Mouse (Mus musculus) adrenal gland, adult 8-10 months (tissue): ENCODE measurements around the gene Plekha5. TPM values are rescaled to one million over a fixed set of nuclear protein-coding genes. Genes with fewer than 3 reads are reported as not detected.
"Not testable (repeated sequence)": the region's sequence is repeated elsewhere in the genome, so short reads cannot be mapped to it uniquely, and the experiment has no call there.

Experiments used
- DNase-seq: peaks from one replicate; pipeline ENCODE4 v3.0.0; 2022
- total RNA-seq, 4 experiments: library from RNA; stranded (reverse); gene quantifications; 2 replicates each; pipeline ENCODE4 v1.2.4; 2022

Plekha5 gene
- total RNA-seq, 4 experiments from 2014 or later, result 31.4 to 39.2 (median 34.6) TPM

GRCm38 (mm10) chr6:140578985-140579384 lies 155.1 kb downstream of the Plekha5 start:
- DNase-seq, result not testable (repeated sequence)

GRCm38 (mm10) chr6:140580170-140580569 lies 156.3 kb downstream of the Plekha5 start:
- no peak for DNase-seq

DNA sequence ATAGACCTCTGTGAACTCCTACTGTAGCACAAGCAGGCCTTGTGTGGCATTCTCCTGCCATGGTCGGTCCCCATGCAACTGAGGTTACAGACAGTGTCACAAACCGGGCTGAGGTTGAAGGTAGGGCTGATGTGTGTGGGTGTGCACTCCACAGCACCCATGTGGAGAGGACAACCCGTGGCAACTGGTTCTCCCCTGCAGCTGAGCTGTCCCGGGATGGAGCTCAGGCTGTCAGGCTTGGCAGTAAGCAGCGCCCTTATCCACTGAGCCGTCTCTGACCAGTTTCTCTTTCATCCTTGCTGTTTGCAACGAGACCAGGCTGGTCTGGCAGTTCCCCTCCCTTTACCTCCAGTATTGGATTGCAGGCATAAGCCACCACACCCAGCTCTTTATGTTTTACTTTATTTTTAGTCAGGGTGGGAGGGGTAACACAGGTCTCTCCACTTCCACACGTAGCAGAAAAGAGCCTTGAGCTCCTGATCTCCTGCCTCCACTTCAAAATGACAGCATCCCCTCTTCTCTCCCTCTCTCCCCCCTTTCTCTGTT lies 162.9 kb downstream of the Plekha5 start:
- no peak for DNase-seq

- peak; percentile 35 for DNase-seq
These were observed 167.5 kb downstream of the Plekha5 start for GRCm38 (mm10) chr6:140591331-140591730.

GRCm38 (mm10) chr6:140592713-140593112 lies 168.9 kb downstream of the Plekha5 start:
- DNase-seq, result no peak

- DNase-seq, result peak; percentile 67
These were observed 169.7 kb downstream of the Plekha5 start for GRCm38 (mm10) chr6:140593420-140594170.

DNA sequence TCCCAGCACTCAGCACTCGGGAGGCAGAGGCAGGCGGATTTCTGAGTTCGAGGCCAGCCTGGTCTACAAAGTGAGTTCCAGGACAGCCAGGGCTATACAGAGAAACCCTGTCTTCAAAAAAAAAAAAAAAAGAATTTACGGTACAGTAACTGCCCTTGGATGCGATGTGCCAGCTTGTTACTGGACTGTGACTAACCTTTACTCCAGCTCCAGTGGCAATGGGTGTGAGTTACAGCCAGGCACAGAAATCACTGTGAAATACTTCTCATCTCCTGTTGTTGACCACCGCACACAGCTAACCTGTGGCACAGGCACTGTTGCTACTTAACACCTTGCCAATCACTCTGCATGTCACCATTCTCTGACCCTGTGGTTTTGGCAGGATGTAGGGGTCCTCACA lies 171.7 kb downstream of the Plekha5 start:
- not testable (repeated sequence) for DNase-seq

DNA sequence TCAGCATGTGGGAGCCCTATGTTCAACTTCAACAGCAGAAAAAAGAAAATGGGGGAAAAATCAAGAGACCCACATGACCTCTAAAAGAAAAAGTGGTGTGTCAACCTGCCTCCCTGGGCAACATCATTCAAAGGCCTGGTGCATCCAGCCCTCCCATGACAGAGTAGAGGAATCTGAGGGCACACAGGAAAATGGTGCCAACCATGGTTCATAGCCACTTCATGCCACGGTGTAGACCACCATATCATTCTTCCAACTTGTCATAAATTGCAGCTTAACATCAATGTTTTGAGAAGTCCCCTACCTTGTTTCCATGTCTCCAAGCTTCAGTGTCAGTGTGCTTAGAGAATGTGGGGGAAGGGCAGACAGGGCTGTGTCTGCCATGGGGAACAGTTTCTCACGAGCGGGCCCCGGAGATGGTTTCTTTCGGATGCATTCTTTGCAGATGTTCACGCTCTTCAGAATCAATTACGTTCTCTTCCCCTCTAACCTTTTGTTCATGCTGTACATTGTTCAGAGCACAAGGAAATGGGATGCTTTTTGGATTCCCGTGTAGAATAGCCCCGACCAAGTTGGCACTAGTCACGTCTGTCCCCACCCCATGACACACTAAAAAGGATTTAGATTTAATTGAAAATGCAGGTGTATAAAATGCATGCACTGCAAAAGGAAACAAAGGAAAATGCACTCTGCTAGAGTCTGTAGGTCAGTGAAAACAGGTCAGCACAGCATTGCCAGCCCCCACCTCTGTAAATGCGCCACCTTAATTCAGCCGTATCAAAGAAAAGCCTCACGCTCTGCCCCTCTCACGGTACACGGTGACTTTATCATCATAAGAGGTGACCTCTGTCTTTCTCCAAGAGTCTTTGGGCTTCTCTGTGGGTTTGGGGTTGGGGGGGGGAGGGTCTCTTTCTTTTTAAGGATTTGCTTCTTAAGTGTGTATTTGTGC lies 173.8 kb downstream of the Plekha5 start:
- DNase-seq, result no peak

DNA sequence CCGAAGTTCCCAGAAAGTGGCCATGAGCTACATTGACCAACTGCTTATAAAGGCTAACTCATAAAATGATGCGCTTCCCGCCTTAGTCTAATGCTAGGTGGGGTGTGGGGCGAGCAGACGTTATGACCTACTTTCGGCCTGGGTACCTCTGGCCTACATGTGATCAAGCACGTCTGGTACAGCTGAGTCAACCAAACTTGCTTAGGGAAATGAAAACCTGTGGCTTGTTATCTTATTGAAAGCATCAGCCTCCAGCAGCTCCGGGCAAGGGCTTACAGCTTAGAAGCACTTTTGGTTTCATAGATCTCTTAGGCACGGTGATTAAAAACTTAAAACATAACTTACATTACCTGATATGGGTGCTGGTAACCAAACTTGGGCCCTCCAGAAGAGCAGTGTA lies 174.7 kb downstream of the Plekha5 start:
- no peak for DNase-seq

GRCm38 (mm10) chr6:140599337-140599736 lies 175.5 kb downstream of the Plekha5 start:
- no peak for DNase-seq

DNA sequence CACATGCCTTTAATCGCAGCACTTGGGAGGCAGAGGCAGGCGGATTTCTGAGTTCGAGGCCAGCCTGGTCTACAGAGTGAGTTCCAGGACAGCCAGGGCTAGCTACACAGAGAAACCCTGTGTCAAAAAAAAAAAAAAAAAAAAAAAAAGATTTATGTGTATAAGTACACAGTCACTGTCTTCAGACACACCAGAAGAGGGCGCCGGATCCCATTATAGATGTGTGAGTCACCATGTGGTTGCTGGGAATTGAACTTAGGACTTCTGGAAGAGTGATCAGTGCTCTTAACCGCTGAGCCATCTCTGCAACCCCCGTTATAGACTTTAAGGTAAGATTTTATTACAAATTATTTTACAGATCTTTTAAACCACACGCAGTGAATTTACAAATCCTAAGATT lies 176.8 kb downstream of the Plekha5 start:
- not testable (repeated sequence) for DNase-seq

DNA sequence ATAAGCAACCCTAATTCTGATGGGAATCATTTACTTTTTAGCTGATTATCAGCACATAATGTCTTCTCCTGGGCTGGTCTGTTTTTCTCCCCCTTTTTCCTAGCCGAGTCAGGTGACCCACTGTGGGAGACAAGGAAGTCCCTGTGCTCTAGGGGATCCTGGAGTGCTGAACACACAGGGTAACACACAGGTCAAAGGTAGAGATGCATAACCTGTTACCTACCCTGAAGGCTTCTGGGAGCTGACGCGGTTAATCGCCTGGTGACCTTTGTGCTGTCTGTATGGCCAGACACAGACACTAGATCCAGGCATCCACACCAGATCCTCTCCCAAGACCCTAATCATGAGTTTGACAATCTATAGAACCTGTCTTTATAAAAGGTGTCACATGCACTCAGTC lies 177.3 kb downstream of the Plekha5 start:
- no peak for DNase-seq

GRCm38 (mm10) chr6:140603228-140603944 lies 179.5 kb downstream of the Plekha5 start:
- no peak for DNase-seq

- DNase-seq, result not testable (repeated sequence)
These were observed 181.3 kb downstream of the Plekha5 start for GRCm38 (mm10) chr6:140605173-140605572.

GRCm38 (mm10) chr6:140605732-140606131 lies 181.9 kb downstream of the Plekha5 start:
- no peak for DNase-seq

DNA sequence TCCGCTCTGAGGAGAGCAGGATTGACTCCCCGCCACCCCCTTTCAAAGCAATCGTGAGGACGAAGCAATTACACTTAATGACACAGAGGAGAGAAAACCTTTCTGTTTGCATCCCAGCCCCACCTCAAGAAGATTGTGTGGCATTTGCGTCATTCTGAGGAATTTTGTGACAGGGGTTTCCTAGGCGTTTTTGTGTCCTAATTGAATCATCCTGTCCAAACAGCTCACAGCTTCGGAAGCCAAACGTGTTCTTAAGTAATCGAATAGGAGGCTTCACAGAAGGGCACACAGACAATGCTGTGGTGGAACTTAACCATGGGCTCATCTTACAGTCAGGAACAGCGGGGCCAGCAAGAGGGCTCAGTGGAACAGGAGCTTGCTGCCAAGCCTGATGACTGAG lies 182.7 kb downstream of the Plekha5 start:
- no peak for DNase-seq

GRCm38 (mm10) chr6:140608666-140609065 lies 184.8 kb downstream of the Plekha5 start:
- DNase-seq, result no peak

- no peak for DNase-seq
These were observed 185.7 kb downstream of the Plekha5 start for GRCm38 (mm10) chr6:140609533-140609932.

- DNase-seq, result no peak
These were observed 186.3 kb downstream of the Plekha5 start for GRCm38 (mm10) chr6:140610117-140610516.

DNA sequence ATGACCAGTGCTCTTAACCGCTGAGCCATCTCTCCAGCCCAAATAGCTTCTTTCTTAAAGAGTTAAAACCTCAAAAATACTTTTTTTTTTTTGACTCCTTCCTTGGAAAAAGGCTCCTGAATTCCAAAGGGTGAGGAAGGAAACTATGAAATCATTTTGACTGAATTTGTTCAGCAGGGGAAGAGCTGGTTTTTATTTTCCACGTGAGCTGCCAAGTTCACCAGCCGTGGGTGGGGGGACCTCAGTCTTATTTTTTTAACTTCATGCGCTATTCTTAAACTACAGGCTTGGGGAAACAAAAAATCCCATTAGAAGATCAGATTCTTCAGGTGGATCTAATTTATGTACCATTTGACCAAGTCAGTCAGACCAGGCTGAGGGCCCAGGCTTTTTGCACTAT lies 187.4 kb downstream of the Plekha5 start:
- no peak for DNase-seq

DNA sequence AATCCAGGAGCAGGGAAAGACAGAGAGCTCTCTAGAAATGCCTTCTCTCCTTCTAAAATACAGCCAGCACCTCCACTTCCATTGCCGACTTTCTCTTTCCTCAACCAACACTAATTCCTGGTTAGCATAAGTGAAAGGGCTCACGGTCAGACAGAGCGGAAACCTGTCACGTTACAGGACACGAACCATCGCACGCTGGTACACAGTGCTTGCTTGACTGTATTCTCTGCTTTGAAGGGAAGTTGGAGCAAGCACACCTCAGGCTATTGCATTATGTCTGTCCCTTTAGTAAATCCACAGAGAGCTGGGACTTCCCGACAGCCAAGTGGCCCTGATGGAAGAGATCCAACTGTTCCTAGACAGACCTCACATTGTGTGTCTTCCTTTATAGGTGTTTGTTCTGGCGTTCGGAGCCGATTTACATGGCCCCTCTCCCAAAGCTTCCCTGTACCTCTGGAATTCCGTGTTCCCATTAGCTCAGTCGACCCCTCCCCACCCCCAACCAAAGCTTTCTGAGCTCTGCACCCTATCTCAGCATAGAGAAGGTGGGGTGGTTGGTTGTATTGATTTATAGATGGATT lies 188.1 kb downstream of the Plekha5 start:
- no peak for DNase-seq

- DNase-seq, result no peak
These were observed 190.0 kb downstream of the Plekha5 start for GRCm38 (mm10) chr6:140613822-140614221.
